Mouse (Mus musculus) gastrocnemius, postnatal 36 days (tissue): ENCODE data around the gene Spdef. TPM values are rescaled to one million over a fixed set of nuclear protein-coding genes. Genes with fewer than 3 reads are reported as not detected.

Experiments
- DNase-seq, 2 experiments: peaks; one replicate each; pipeline ENCODE4 v3.0.0; 2022
- intact Hi-C: fragments of 180-260 bp; cut with DNase I; formaldehyde crosslinking; loops from one replicate; pipeline ENCODE4 v1.15.1; 2025
- total RNA-seq, 2 experiments: library from RNA; stranded (reverse); gene quantifications; 2 replicates each; pipeline ENCODE4 v1.2.3; 2021

Spdef gene
- total RNA-seq, 2 experiments from 2014 or later: not detected

- no peak for DNase-seq
- intact Hi-C loops: no loop called here
Observed at GRCm38 (mm10) chr17:27732152-27732551, 3.4 kb upstream of the Spdef start.

DNA sequence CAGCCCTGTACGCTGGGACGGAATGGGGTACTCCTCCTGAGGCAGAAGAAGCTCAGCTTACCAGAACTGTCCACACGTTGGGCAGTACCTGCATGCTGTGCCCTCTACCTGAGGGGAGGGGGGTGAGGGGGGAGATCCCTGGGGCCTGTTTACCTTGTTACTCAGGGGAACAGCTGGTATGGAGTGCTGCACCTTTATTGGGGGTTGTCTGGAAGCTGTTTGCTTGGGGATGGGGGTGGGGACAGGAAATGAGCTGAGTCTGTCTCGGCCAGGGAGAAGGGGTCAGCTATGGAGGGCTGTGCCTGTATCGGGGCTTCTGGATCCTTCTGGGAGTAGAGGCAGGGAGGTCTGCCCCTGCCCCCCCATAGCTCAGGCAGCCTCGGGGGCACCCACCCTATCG is 2.2 kb downstream of the Spdef start:
- intact Hi-C loops: no loop called here
- DNase-seq: no peak

DNA sequence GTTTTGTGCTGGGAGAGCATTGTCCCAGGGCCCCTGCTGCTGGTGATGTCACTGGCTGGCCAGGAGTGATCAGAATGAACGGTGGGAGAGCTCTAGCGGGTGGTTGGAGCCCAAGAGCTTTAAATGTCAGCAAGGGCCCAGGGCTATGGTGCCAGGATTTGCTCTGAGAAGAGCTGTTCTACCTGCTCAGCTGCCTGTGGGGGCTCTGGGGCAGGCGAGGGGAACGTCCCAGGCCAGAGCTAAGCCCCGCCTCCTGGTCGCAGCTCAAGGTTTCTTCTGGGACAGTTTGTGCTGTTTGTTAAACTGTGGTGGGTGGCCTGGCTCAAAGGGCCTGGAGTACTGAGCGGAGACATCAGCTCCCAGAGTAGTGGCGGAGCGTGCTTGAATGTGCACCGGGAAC is 3.3 kb downstream of the Spdef start:
- intact Hi-C loops: no loop called here
- no peak for DNase-seq

DNA sequence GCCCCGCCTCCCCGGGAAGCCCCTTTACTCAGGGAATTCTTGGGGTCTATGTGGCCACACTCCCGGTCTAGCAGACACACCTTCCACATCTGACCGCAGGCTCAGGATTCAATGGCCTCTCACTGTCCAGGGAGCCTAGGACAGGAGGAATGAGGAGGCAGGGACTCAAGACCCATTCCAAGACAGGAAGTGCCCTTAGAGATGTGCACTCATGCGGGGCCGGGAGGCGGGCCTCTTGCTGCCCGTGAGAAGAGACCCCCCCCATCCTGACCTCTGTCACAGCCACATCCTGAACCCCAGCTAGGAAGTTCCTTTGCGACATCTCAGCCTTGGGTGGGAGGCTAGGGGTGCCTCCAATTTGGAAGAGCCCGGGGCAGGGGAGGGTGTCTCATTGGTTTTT is 3.7 kb downstream of the Spdef start:
- intact Hi-C loops: no loop called here
- DNase-seq: no peak

DNA sequence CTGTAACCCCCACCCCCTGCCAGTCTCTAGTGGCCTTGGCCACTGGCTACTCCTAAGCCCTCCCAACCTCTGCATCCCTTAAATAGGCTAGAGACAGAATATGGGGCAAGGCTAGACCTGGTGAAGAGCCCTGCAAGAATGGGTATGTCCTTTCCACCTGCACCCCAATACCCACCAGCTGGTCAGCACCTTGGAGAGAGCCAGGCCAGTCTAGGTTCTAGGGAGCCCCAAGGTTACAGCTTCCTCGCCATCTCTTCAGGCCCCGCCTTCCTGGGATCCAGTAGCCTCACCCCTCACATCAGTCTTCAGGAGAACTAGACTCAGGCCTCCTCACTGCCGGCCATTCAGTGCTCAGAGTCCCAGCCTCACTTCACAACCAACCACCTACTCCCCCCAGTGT is 4.4 kb downstream of the Spdef start:
- no peak for DNase-seq
- intact Hi-C loops: no loop called here

GRCm38 (mm10) chr17:27721125-27721664 is 7.6 kb downstream of the Spdef start:
- intact Hi-C loops: no loop called here
- peak in 1 of 2 experiments; percentile 48 for DNase-seq

DNA sequence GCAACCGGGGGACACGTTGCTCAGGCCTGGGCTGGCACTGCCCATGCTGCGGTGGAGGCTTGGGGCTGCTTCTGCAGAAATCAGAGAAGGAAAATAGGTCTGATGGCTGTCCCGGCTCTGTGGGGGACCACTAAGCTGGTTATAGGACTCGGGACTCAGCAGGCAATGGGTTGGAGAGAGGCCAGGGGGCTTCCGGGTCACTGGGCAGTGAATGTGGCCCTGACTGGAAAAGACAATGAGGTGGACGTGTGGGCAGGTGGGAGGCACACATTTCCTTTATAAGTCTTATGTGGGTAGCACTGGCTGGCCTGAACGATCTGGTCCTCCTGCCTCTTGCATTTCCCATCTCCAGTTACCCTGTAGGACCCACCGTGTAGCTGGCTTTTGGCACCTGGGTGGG is 8.4 kb downstream of the Spdef start:
- intact Hi-C loops: no loop called here

DNA sequence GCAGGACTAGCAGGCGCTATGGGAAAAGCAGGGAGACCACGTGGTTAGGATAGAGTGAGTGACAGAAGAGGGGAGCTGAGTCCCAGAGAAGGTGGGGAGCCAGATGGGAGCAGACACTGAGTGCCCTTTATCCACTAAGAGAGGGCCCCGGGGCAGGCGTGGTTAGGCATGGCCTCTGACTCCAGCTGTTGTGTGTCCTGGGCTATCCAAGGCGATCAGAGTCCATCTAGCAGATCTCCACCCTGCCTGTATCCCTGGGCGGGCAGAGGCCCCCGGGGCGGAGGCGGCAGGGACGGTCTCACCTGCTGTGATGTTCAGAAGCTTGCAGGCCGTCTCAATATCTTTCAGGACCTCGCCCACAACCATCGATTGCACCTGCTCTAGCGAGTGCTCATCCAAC is 9.1 kb downstream of the Spdef start:
- no peak for DNase-seq
- intact Hi-C loops: no loop called here

More for the DNA sequence above, 8.4 kb downstream of the Spdef start:
- DNase-seq: no peak

GRCm38 (mm10) chr17:27718250-27718649 is 10.5 kb downstream of the Spdef start:
- no peak for DNase-seq
- intact Hi-C loops: no loop called here

- intact Hi-C loops: no loop called here
Observed at GRCm38 (mm10) chr17:27716804-27717203, 12.0 kb downstream of the Spdef start.

DNA sequence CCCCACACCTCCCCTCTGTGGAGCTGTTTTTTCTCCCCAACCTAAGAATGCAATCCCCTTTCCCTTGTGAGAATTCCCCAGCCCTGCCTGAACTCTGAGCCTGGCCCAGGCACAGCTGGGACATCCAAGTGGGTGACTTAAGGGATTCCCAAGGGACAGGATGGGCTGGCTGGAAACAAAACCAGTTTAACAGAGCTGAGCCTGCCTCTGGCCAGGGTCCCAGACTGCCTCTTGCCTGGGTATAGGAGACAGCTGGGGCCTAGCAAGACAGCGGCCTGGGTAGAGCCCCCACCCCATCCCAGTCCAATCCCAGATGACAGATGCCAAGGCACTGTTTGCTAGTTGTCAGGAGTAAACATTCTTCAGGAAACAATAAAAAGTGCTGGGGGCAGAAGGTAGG is 15.9 kb downstream of the Spdef start:
- intact Hi-C loops: no loop called here
- DNase-seq: no peak

More at GRCm38 (mm10) chr17:27716804-27717203, 12.0 kb downstream of the Spdef start:
- no peak for DNase-seq

GRCm38 (mm10) chr17:27709650-27710049 is 19.1 kb downstream of the Spdef start:
- intact Hi-C loops: loop anchor here (5.0 kb wide), 1 partner anchor 53 kb away; no protein-coding TSS in a partner anchor
- DNase-seq: no peak

DNA sequence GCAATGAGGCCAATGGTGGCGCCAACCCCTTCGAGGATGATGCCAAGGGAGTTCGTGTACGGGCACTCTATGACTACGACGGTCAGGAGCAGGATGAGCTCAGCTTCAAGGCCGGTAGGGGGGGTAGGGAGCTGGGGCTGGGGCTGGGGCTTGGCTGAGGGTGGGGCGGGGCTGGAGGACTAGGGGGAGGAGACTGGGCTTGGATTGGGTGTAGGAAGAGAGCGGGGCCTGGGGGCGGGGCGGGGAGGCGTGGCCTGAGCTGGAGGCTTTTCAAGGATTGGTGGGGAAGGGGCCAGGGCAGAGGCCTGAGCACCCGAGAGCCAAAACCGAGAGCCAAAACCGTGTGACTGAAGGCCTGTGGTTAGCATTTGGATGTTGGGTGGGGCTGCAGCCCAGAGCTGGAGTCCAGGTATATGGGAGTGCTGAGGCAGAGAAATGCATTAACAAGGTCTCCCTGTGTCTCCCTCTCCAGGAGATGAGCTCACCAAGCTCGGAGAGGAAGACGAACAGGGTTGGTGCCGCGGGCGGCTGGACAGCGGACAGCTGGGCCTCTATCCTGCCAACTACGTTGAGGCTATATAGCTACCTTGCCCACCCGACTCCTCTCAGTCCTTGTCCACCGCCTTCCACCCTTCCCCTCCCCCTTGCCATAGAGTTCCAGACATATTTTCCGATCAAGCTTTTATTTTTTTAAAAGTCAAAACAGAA is 20.6 kb downstream of the Spdef start:
- DNase-seq: peak; percentile 37 to 53

DNA sequence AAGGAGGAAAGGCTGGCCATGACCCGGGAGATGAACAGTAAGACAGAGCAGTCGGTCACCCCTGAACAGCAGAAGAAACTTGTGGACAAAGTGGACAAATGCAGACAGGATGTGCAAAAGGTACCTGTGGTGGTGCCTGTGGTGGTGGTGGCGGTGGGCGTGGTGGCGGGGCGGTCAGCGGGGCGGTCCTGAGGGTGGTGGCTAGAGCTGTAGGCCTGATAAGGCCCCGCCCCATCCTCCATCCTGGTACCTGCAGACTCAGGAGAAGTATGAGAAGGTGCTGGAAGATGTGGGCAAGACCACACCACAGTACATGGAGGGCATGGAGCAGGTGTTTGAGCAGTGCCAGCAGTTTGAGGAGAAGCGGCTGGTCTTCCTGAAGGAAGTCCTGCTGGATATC is 23.1 kb downstream of the Spdef start:
- intact Hi-C loops: loop anchor here (5.0 kb wide), 1 partner anchor 57 kb away; no protein-coding TSS in a partner anchor
- no peak for DNase-seq

More for the DNA sequence above, 20.6 kb downstream of the Spdef start:
- intact Hi-C loops: loop anchor here (5.0 kb wide), 1 partner anchor 54 kb away; no protein-coding TSS in a partner anchor

- no peak for DNase-seq
- intact Hi-C loops: no loop called here
Observed at GRCm38 (mm10) chr17:27703961-27704621, 24.7 kb downstream of the Spdef start.

DNA sequence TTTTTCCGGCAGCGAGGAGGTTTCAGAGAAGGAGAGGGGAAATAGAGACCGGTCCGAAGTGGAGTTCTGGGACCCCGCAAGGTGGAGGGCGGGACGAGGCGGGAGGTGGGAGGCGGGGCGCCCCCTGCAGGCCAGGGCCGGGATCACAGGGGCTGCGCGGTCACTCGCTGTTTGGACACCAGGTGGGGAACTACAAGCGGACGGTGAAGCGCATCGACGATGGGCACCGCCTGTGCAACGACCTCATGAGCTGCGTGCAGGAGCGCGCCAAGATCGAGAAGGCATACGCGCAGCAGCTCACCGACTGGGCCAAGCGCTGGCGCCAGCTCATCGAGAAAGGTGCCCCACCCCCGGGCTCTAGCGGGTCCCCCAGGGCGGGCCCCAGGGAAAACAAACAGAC is 26.2 kb downstream of the Spdef start:
- peak; percentile 14 to 32 for DNase-seq
- intact Hi-C loops: no loop called here

DNA sequence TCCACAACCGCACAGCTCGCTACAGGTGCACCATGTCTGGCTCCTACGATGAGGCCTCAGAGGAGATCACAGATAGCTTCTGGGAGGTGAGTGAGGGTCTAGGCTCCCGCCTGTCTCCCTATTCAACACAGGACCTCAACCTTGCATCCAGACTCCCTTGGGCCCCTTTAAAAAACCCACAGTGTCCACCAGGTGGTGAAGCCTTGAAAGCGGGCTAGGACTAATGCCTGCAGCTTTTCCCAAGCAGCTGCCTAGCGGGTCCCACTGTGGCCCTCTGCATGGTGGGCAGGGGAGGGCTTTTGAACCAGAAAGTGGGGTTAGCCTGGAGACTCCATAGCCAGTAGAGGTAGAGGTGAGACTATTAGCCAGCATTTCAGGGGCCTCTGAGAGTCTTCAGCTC is 26.9 kb downstream of the Spdef start:
- intact Hi-C loops: no loop called here
- DNase-seq: no peak

DNA sequence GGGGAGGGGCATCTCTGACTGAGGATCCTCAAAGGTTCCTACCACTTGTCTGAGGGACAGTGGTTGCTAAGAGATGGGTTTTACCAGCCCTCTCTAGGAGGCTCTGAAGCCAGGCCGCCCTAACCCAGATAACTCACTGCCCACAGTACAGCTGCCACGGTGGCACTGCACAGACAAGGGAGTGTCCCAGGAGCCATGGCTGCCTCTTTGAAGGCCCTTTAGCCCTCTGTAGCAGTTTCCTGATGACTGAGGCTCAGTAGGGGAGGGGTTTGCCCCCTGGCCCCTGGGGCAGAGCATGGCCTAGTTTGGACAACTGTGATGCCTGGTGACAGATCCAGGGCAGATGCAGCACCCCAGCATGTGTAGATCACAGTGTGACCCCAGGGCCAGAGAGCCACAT is 27.9 kb downstream of the Spdef start:
- DNase-seq: no peak
- intact Hi-C loops: no loop called here

DNA sequence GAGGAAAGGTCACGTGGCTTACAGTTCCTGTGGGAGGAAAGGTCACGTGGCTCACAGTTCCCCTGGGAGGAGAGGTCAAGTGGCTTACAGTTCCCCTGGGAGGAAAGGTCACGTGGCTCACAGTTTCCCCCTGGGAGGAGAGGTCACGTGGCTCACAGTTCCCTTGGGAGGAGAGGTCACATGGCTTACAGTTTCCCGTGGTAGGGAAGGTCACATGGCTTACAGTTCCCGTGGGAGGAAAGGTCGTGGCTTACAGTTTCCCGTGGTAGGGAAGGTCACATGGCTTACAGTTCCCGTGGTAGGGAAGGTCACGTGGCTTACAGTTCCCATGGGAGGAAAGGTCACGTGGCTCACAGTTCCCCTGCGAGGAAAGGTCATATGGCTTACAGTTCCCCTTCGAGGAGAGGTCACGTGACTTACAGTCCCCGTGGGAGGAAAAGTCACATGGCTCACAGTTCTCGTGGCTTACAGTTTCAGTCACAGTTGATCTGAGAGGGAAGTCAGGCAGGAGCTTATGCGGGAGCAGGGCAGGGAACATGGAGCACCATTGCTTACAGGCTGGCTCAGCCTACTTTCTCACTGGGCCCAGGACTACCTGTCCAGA is 29.0 kb downstream of the Spdef start:
- intact Hi-C loops: no loop called here
- DNase-seq: no peak

DNA sequence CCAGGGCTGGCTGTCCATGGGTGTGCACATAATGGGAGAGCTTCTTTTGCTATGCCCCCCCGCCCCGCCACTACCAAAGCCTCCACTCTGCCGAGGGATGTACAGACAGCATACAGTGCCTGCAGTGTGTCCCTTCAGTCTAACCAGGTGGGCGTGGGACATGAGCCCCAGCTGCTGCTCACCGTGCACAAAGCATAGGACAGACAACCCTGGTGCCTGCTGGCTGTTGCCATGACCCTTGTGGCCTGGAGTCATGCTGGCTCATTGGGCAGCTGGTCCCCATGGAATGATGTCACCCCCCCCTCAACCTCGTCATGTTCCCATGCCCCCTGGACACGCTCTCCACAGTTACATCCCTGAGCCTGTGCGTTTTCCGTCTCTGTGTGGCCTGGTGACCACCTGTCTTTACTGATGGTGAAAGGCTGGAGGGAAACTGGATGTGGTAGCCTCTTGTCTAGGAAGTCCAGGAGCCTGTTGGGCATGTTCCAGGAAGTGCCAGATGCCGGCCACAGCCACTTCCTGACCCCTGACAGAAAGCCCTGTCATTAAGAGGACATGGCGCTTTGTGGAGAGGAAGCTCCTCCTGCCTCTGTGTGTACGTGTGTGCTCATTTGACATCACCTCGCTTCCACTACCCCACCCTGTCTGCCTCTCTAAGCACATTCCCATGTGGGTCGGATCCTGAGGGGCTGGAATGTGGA is 37.6 kb downstream of the Spdef start:
- no peak for DNase-seq
- intact Hi-C loops: no loop called here

- DNase-seq: no peak
- intact Hi-C loops: no loop called here
Observed at GRCm38 (mm10) chr17:27686395-27686794, 42.4 kb downstream of the Spdef start.
